Mouse (Mus musculus): ENCODE results near the gene Gm14744.
"Not testable (repeated sequence)": the region's sequence is repeated elsewhere in the genome, so short reads cannot be mapped to it uniquely, and the experiment has no call there.

The Gm14744 gene

DNA sequence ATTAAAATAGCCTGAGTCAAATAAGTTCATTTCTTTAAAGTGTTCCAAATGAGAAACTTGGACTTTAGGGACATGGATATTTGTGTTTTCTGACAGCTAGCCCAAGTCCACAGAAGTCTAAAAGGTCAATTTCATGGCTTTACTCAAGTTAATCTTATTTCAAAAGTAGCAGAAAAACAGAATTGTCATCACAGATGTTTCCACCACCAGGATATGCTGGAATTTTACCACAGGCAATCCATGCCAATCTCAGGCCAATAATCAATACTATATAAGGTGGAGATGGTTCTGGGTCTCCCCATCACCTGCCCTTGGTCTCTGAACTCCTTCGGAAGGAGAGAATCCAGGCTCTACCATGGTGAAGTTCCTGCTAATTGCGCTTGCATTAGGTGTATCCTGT lies at the start of gene Gm14744:
TSS of gene Gm14744 (plus strand) at position 301 of the 400 bp plus-strand sequence.
- DNase-seq = not testable (repeated sequence)

DNA sequence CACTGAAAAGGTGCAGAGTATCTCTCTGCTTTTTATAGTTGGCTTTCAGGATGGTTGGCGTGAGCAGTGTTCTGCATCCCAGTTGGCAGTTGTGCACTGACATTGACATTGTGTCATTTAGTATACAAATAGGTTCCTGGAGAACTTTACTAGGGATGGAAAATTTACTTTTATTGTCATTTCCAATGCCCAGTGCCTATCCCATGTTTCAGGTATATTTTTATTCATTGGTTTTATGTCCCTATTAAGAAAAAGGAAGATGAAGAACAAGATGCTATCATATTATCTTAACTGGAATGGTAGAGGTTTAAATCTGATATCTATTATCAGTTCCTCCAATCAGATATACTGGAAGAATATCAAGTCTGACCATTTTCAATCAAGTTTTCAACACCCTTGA lies 11.0 kb upstream of the Gm14744 start, which contains the start of gene Pbsn:
TSS of gene Pbsn (minus strand) at position 101 of the 400 bp plus-strand sequence.
- no peak for DNase-seq

DNA sequence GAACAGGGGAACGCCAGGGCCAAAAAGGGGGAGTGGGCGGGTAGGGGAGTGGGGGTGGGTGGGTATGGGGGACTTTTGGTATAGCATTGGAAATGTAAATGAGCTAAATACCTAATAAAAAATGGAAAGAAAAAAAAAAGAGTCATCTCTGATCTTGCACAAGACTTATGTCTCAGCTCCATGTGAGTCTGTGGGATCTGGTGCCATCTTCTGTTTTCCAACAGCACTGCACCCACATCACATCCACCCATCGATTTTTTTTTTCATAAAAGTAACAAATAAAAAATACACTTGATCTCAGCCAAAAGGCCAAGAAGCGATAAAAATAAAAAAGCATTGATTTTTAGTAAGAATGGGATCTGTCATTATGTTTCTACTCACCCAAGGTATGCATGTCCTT lies 15.5 kb downstream of the Gm14744 start:
- not testable (repeated sequence) for DNase-seq
